Mouse (Mus musculus): ENCODE measurements around the gene Atp1b1. TPM values are rescaled to one million over a fixed set of nuclear protein-coding genes. Genes with fewer than 3 reads are reported as not detected.

The Atp1b1 gene
- polyA plus RNA-seq, 1 experiment from 2014 or later: 235 TPM

GRCm38 (mm10) chr1:164420623-164421354, 37.4 kb downstream of the Atp1b1 start:
- Histone ChIP-seq H3K9me3 (replicated peaks; ENCODE audit: control insufficient read depth, low read length) (no peaks in the 10 kb centered on the region), H3K4me2 (no peak overlapping the region), H3K9ac (ENCODE audit: low read depth, low read length) (no peak overlapping the region), H3K27ac (ENCODE audit: low read depth, low read length) (no peak overlapping the region), H3K36me3 (ENCODE audit: control insufficient read depth, insufficient read depth, low read length) (no peaks in the 10 kb centered on the region), H3K4me1 (ENCODE audit: control insufficient read depth, insufficient read depth, low read length) (no peaks in the 10 kb centered on the region), H3K4me3 (ENCODE audit: low read depth, low read length) (no peak overlapping the region), H3K27me3 (ENCODE audit: control insufficient read depth, insufficient read depth, low read length) (no peaks in the 10 kb centered on the region)
- ATAC-seq (replicated peaks; ENCODE audit: insufficient number of reproducible peaks, low FRiP score, low TSS enrichment): no peak
- 70% methylated on average over 6 of the region's 6 CpGs for WGBS (ENCODE audit: insufficient replicate concordance)

DNA sequence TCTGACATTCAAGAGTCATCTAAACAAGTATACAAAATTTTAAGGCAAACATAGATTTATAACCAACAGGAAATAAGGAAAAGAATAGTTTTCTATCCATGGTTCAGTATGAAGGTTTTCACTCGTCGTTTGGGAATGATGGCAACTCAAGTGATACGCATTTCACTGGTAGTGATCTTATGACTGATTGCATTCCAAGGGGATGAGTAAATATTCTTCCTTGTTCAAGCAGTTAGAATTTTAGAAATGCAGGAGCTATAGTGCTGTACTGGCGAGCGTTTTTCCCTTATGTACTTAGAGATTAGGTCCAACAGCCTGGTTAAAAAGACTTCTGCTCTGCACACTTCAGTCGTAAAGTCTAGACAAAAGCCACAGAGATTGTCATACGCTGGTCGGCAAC, 38.8 kb downstream of the Atp1b1 start:
- WGBS (ENCODE audit: insufficient replicate concordance): 76% methylated on average over 8 of the region's 8 CpGs
- Histone ChIP-seq H3K9me3 (replicated peaks; ENCODE audit: control insufficient read depth, low read length) (no peaks in the 10 kb centered on the region), H3K4me1 (ENCODE audit: control insufficient read depth, insufficient read depth, low read length) (no peaks in the 10 kb centered on the region), H3K9ac (ENCODE audit: low read depth, low read length) (no peak overlapping the region), H3K4me2 (no peak overlapping the region), H3K36me3 (ENCODE audit: control insufficient read depth, insufficient read depth, low read length) (no peaks in the 10 kb centered on the region), H3K27me3 (ENCODE audit: control insufficient read depth, insufficient read depth, low read length) (no peaks in the 10 kb centered on the region), H3K4me3 (ENCODE audit: low read depth, low read length) (no peak overlapping the region), H3K27ac (ENCODE audit: low read depth, low read length) (no peak overlapping the region)
- ATAC-seq (replicated peaks; ENCODE audit: insufficient number of reproducible peaks, low FRiP score, low TSS enrichment): no peak

- Histone ChIP-seq H3K36me3 (ENCODE audit: control insufficient read depth, insufficient read depth, low read length) (0 out of 2 replicates have a peak, but pooled peaks cover under 1% of the 10 kb centered on the region), H3K27ac (ENCODE audit: low read depth, low read length) (no peak overlapping the region), H3K9me3 (replicated peaks; ENCODE audit: control insufficient read depth, low read length) (no peaks in the 10 kb centered on the region), H3K9ac (ENCODE audit: low read depth, low read length) (no peak overlapping the region), H3K4me1 (ENCODE audit: control insufficient read depth, insufficient read depth, low read length) (no peaks in the 10 kb centered on the region), H3K4me3 (ENCODE audit: low read depth, low read length) (no peak overlapping the region), H3K4me2 (no peak overlapping the region), H3K27me3 (ENCODE audit: control insufficient read depth, insufficient read depth, low read length) (no peaks in the 10 kb centered on the region)
- 81% methylated on average over 10 of the region's 10 CpGs for WGBS (ENCODE audit: insufficient replicate concordance)
- no peak for ATAC-seq (replicated peaks; ENCODE audit: insufficient number of reproducible peaks, low FRiP score, low TSS enrichment)
Measured at GRCm38 (mm10) chr1:164418320-164418719, 39.8 kb downstream of the Atp1b1 start.

- no peak overlapping the region for H3K27ac ChIP-seq (ENCODE audit: low read depth, low read length)
Measured at GRCm38 (mm10) chr1:164417604-164418003, 40.6 kb downstream of the Atp1b1 start.

DNA sequence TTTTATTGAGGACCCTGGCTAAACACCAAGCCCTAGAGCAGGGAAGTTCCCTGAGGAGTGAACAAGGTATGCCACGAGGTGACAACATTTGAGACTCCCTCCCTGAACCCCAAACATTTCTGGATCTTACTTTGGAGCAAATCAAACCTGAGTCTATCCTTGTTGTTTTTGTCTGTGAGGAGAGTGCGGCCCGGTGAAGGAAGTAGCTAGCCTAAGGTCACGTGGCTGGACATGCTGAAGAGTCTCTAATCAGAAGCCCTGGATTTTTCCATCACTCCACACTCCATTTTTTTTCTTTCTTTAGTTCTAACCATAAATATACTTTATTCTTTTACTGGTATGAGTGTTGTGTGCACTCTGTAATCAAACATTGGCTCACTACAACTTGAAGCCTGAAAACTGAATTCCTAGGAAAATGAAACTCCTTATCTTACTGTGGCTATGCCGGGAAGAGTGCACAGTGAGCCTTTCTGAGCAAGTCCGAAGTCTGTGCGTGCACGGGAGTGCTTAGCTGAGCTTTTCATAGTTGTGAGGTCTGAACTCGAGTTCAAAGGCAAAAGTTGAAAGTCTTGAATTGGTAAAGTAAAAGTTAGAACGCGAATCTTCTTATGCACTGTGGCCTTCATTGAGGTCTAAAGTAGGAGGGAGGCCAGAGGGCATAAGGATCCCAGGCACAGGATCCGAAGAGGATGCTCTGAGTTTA, 41.3 kb downstream of the Atp1b1 start:
- H3K9ac ChIP-seq (ENCODE audit: low read depth, low read length): no peak overlapping the region
- H3K27ac ChIP-seq (ENCODE audit: low read depth, low read length): no peak overlapping the region
- WGBS (ENCODE audit: insufficient replicate concordance): 70% methylated on average over 12 of the region's 12 CpGs
- no peaks in the 10 kb centered on the region for H3K9me3 ChIP-seq (replicated peaks; ENCODE audit: control insufficient read depth, low read length)
- H3K4me1 ChIP-seq (ENCODE audit: control insufficient read depth, insufficient read depth, low read length): no peaks in the 10 kb centered on the region
- H3K4me3 ChIP-seq (ENCODE audit: low read depth, low read length): no peak overlapping the region
- H3K4me2 ChIP-seq: no peak overlapping the region
- 0 out of 2 replicates have a peak, but pooled peaks cover 2% of the 10 kb centered on the region for H3K36me3 ChIP-seq (ENCODE audit: control insufficient read depth, insufficient read depth, low read length)
- ATAC-seq (replicated peaks; ENCODE audit: insufficient number of reproducible peaks, low FRiP score, low TSS enrichment): no peak
- H3K27me3 ChIP-seq (ENCODE audit: control insufficient read depth, insufficient read depth, low read length): no peaks in the 10 kb centered on the region

More at GRCm38 (mm10) chr1:164417604-164418003, 40.6 kb downstream of the Atp1b1 start:
- 0 out of 2 replicates have a peak, but pooled peaks cover 2% of the 10 kb centered on the region for H3K36me3 ChIP-seq (ENCODE audit: control insufficient read depth, insufficient read depth, low read length)
- no peak overlapping the region for H3K4me2 ChIP-seq
- no peaks in the 10 kb centered on the region for H3K4me1 ChIP-seq (ENCODE audit: control insufficient read depth, insufficient read depth, low read length)
- H3K4me3 ChIP-seq (ENCODE audit: low read depth, low read length): no peak overlapping the region
- H3K27me3 ChIP-seq (ENCODE audit: control insufficient read depth, insufficient read depth, low read length): no peaks in the 10 kb centered on the region
- ATAC-seq (replicated peaks; ENCODE audit: insufficient number of reproducible peaks, low FRiP score, low TSS enrichment): no peak
- 55% methylated on average over 3 of the region's 3 CpGs for WGBS (ENCODE audit: insufficient replicate concordance)
- H3K9me3 ChIP-seq (replicated peaks; ENCODE audit: control insufficient read depth, low read length): no peaks in the 10 kb centered on the region
- H3K9ac ChIP-seq (ENCODE audit: low read depth, low read length): no peak overlapping the region

- ATAC-seq (replicated peaks; ENCODE audit: insufficient number of reproducible peaks, low FRiP score, low TSS enrichment): no peak
- Histone ChIP-seq H3K36me3 (ENCODE audit: control insufficient read depth, insufficient read depth, low read length) (0 out of 2 replicates have a peak, but pooled peaks cover 2% of the 10 kb centered on the region), H3K9me3 (replicated peaks; ENCODE audit: control insufficient read depth, low read length) (no peaks in the 10 kb centered on the region), H3K4me1 (ENCODE audit: control insufficient read depth, insufficient read depth, low read length) (no peaks in the 10 kb centered on the region), H3K27me3 (ENCODE audit: control insufficient read depth, insufficient read depth, low read length) (no peaks in the 10 kb centered on the region), H3K4me3 (ENCODE audit: low read depth, low read length) (no peak overlapping the region), H3K27ac (ENCODE audit: low read depth, low read length) (no peak overlapping the region), H3K9ac (ENCODE audit: low read depth, low read length) (no peak overlapping the region), H3K4me2 (no peak overlapping the region)
- 82% methylated on average over 2 of the region's 2 CpGs for WGBS (ENCODE audit: insufficient replicate concordance)
Measured at GRCm38 (mm10) chr1:164415347-164415751, 42.8 kb downstream of the Atp1b1 start.

DNA sequence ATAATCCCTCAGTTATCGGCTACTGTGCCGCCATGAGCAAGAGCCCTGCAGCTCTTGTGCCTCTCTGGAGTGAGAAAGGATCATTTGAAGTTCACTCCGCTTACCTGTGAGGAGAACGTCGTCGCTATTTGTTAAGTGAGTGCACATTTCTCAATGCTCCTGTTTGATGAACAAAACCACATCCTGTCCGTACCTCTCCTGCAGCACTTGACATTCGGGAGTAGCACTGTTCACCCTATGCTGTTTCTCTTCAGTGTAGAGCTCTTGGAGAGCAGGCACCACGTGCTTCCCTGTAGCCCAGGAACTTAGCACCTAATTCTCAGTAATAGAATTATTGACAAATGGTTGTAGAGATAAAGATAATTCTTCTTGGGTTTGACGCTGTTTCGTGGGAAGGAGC, 44.5 kb downstream of the Atp1b1 start:
- Histone ChIP-seq H3K4me3 (ENCODE audit: low read depth, low read length) (no peak overlapping the region), H3K27ac (ENCODE audit: low read depth, low read length) (no peak overlapping the region), H3K9me3 (replicated peaks; ENCODE audit: control insufficient read depth, low read length) (no peaks in the 10 kb centered on the region), H3K27me3 (ENCODE audit: control insufficient read depth, insufficient read depth, low read length) (no peaks in the 10 kb centered on the region), H3K4me2 (no peak overlapping the region), H3K9ac (ENCODE audit: low read depth, low read length) (no peak overlapping the region), H3K4me1 (ENCODE audit: control insufficient read depth, insufficient read depth, low read length) (no peaks in the 10 kb centered on the region), H3K36me3 (ENCODE audit: control insufficient read depth, insufficient read depth, low read length) (0 out of 2 replicates have a peak, but pooled peaks cover 2% of the 10 kb centered on the region)
- 82% methylated on average over 11 of the region's 11 CpGs for WGBS (ENCODE audit: insufficient replicate concordance)
- no peak for ATAC-seq (replicated peaks; ENCODE audit: insufficient number of reproducible peaks, low FRiP score, low TSS enrichment)

GRCm38 (mm10) chr1:164412906-164413305, 45.2 kb downstream of the Atp1b1 start:
- Histone ChIP-seq H3K4me3 (ENCODE audit: low read depth, low read length) (no peak overlapping the region), H3K4me1 (ENCODE audit: control insufficient read depth, insufficient read depth, low read length) (no peaks in the 10 kb centered on the region), H3K9ac (ENCODE audit: low read depth, low read length) (no peak overlapping the region), H3K4me2 (no peak overlapping the region), H3K9me3 (replicated peaks; ENCODE audit: control insufficient read depth, low read length) (no peaks in the 10 kb centered on the region), H3K27ac (ENCODE audit: low read depth, low read length) (no peak overlapping the region), H3K36me3 (ENCODE audit: control insufficient read depth, insufficient read depth, low read length) (0 out of 2 replicates have a peak, but pooled peaks cover 2% of the 10 kb centered on the region), H3K27me3 (ENCODE audit: control insufficient read depth, insufficient read depth, low read length) (no peaks in the 10 kb centered on the region)
- WGBS (ENCODE audit: insufficient replicate concordance): 86% methylated on average over 9 of the region's 9 CpGs
- ATAC-seq (replicated peaks; ENCODE audit: insufficient number of reproducible peaks, low FRiP score, low TSS enrichment): no peak

Data from heart, embryonic 11.5 days (tissue).